Mouse (Mus musculus): ENCODE measurements around the gene Eef1akmt3.

Gene Eef1akmt3

DNA sequence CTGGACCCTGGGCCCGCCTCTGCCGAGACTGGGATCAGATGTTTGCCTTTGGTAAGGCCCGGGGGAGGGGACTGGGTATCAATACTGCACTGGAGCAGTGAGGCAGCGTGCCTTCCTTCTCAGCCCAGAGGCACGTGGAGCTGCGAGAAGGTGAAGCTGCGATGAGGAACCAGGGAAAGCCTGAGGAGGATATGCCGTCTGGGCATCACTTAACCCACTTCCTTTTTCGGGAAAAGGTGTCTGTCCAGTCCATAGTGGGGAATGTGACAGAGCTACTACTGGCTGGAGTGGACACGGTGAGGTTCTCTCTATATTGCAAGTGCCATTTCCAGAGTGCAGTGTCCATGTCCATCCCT, 8.8 kb upstream of the Eef1akmt3 start:
- DNase-seq (ENCODE audit: low spot score), result no peak

GRCm38 (mm10) chr10:127049395-127050118, 8.2 kb upstream of the Eef1akmt3 start:
- no peak for DNase-seq (ENCODE audit: low spot score)

DNA sequence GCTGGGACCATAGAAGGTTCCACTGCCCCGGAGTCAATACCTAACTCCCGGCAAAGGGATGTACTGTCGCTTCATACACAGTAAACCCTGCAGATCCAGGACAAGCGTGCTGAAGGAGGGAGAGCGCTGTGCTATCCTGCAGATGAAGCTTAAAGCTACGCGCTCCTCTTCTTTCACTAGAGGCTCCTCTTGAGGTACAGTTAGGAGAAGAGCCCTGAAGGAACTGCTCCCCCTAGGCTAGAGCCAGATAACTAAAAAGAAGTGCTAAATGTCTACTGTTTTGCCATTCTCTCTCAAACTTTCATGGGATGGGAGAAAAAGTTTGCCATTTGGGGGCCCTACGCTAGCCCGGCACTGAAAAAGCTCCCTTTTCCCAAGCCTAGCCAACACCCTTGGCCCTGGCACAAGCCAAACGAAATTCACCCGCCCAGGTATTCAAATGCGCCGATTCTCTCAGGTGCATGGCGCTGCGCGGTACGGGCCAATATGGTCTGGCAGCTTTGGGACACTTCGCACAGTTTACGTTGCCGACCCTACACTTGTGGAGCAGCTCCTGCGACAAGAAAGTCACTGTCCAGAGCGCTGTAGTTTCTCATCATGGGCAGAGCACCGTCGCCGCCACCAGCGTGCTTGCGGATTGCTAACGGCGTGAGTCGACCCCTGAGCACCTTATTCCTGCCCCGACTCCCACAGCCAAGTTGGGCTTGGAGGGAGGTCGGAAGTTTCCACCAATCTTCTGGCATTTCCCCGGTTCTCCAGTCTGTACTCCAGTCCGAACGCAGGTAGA, 7.5 kb upstream of the Eef1akmt3 start:
- no peak for DNase-seq (ENCODE audit: low spot score)

- no peak for DNase-seq (ENCODE audit: low spot score)
These were observed 6.6 kb upstream of the Eef1akmt3 start, which contains the start of gene Cyp27b1 for GRCm38 (mm10) chr10:127047954-127048353. Gene Cyp27b1 (plus strand): TSS chr10:127048250.

- DNase-seq (ENCODE audit: low spot score), result no peak
These were observed 1.9 kb upstream of the Eef1akmt3 start for GRCm38 (mm10) chr10:127043187-127043586.

- no peak for DNase-seq (ENCODE audit: low spot score)
These were observed 1.3 kb upstream of the Eef1akmt3 start for GRCm38 (mm10) chr10:127042468-127043115.

GRCm38 (mm10) chr10:127041774-127042338, 543 bp upstream of the Eef1akmt3 start:
- peak; percentile 65 for DNase-seq (ENCODE audit: low spot score)

GRCm38 (mm10) chr10:127040569-127041214, 621 bp downstream of the Eef1akmt3 start:
- DNase-seq (ENCODE audit: low spot score), result no peak

DNA sequence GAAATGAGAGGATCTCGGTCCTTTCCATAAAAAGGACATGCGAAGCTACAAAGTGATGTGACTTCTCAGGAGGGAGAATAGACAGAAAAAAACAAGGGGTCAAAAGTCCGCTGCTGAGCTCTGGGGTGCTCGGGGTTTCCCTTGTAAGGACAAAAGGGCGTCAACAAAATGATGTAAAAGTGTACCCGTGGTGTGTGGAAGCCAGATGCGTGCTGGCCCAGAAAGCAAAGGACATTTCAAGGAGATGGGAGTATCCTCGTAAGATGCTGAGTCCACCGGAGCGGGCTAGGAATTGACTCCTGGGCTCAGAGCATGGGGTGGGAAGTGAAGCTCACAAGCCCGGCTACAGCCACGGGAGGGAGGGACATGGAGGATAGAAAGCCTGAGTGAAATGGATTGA, 3.7 kb downstream of the Eef1akmt3 start:
- DNase-seq (ENCODE audit: low spot score), result no peak

DNA sequence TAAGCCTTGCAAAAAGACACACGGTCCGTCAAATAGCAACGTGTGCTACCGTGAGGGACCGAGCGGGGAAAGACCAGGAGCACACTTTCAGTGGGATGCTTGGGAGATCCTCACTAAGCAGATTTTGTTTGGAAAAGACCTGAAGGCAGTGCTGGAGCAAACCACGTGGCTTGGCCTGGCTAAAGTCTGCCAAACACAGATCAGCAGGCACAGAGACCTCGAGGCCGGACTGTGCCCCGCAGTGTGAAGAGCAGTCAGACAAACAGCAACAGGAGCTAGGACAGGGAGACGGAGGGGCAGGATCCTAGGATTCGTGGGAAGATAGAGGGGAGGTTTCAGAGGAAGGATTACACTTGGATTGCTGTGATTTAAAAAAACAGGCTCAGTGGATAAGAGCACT, 5.0 kb downstream of the Eef1akmt3 start:
- no peak for DNase-seq (ENCODE audit: low spot score)

DNA sequence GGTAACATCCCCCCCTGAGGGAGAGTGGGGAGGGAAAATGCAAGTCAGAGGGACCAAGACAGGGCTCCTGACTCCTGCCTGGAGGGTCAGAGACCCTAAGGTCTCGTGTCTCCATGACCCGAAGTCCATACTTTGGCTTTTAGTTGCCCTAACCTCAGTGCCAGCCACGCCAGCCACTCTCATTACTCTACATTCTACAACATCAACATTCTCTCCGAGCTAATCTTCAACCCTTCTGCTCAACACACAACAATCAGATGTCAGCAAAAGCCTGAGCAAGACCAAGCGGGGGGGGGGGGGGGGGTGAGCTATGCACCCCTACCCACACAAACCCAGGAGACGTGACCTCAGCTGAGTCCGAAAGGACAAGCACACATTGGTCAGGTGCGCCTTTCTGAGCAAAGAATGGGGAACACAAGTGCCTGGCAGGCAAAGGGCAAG, 8.0 kb downstream of the Eef1akmt3 start:
- DNase-seq (ENCODE audit: low spot score), result no peak

- DNase-seq (ENCODE audit: low spot score), result peak; percentile 86
These were observed 10.7 kb downstream of the Eef1akmt3 start, which contains the start of gene Tsfm for GRCm38 (mm10) chr10:127030336-127031296. Gene Tsfm (minus strand): TSS chr10:127030840.

DNA sequence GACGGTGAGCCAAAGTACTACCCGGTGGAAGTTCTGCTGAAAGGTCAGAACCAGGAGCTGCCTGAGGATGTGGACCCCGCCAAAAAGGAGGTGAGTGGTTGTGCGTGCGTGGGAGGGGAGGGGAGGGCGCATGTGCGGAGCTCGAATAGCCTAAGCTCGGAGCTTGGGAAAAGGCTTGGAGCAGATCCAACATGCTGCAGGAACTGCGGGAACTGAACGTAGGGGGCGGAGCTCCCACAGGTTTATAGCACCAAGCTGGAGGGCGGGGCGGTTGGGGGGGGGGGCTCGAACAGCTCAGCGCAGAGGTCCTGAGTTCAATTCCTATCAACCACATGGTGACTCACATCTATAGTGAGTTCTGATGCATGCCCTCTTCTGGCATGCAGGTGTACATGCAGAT, 22.9 kb downstream of the Eef1akmt3 start:
- no peak for DNase-seq (ENCODE audit: low spot score)

- DNase-seq (ENCODE audit: low spot score), result no peak
These were observed 24.2 kb downstream of the Eef1akmt3 start for GRCm38 (mm10) chr10:127017071-127017470.

- no peak for DNase-seq (ENCODE audit: low spot score)
These were observed 24.8 kb downstream of the Eef1akmt3 start for GRCm38 (mm10) chr10:127016488-127016887.

GRCm38 (mm10) chr10:127003806-127004205, 37.5 kb downstream of the Eef1akmt3 start:
- no peak for DNase-seq (ENCODE audit: low spot score)

- no peak for DNase-seq (ENCODE audit: low spot score)
These were observed 38.0 kb downstream of the Eef1akmt3 start for GRCm38 (mm10) chr10:127003334-127003733.

- DNase-seq (ENCODE audit: low spot score), result no peak
These were observed 38.5 kb downstream of the Eef1akmt3 start for GRCm38 (mm10) chr10:127002765-127003164.

DNA sequence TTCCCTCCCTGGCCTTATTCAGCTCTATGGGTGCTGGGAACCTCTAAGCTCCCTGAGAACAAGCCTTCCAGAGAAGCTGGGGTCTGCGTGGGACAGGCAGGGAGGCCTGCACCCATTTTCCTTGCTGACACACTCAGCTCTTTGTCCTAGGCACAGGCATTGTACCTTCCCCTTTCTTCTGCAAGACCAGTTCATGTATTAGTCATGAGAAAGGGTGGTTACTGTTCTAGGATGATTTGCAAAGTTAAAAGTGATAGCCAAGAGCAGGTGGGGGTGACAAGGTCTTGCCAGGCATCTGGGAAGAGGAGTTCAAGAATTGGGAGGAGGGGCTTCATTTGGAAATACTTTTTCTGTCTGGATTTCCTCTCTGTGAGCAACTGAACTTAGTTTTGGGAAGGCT, 39.3 kb downstream of the Eef1akmt3 start:
- no peak for DNase-seq (ENCODE audit: low spot score)

DNA sequence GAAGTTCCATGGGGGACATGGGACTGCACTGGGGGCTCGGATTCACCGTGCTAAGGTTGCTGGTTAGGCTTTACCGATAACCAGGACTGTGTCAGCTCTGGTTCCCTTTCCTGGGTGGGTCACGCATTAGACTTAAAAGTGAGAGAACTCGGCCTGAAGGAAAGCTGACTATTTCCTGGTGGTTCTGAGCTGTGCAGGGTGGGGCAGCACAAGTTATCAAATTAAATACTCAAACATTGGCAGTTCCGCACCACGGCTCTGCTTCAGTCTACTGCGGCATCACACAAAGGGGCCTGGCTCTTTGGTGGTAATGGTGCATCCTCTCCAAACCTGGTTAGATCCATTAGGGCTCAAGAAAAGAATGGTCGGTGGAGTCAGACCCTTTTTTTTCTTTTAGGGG, 40.0 kb downstream of the Eef1akmt3 start:
- DNase-seq (ENCODE audit: low spot score), result no peak

DNA sequence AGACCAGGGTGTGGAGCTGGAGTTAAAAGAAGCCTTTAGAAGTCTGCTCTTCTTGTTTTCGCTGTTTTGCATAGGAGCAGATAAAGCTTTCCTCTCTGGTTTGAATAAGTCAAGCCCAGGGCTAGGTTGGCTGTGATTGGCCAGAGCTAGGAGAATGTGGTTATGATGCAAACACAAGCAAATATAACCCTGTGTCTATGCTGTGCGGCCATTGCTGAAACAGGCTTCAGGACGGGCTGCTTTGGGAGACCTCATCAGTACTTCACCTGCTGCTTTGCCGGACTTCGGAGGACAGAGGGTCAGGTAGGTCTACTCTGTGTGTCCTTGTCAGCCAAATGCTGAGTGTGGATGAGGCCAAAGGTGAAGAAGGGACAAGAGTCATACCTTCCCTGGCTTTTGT, 40.8 kb downstream of the Eef1akmt3 start, which contains the start of gene Avil:
Gene Avil (plus strand): TSS at position 181 of the 400 bp plus-strand sequence.
- no peak for DNase-seq (ENCODE audit: low spot score)

Measured in urinary bladder, postnatal 10 days (tissue).